Mouse (Mus musculus) lung, adult 2 months (tissue): Measurements from ENCODE around the gene Hoxa4. TPM values are rescaled to one million over a fixed set of nuclear protein-coding genes. Genes with fewer than 3 reads are reported as not detected.

Experiments used
- DNase-seq: peaks from one replicate; pipeline ENCODE4 v3.0.0; 2022
- H3K4me1 ChIP-seq: fragments of 200-500 bp; 2 replicates; pipeline ENCODE4 v1.6.1; 2011; ENCODE audit warnings: low read length; ENCODE audit not compliant: control insufficient read depth, insufficient read depth
- H3K4me3 ChIP-seq: fragments of 200-500 bp; replicated peaks from 2 replicates; pipeline ENCODE3; 2011; ENCODE audit warnings: low read depth, mild to moderate bottlenecking, control low read depth, low read length; ENCODE audit errors: extremely low read depth
- CTCF ChIP-seq: fragments of 200-500 bp; IDR thresholded peaks from 2 replicates; pipeline ENCODE4 v1.5.1; 2011; ENCODE audit warnings: mild to moderate bottlenecking, low read length, control low read depth; ENCODE audit not compliant: insufficient read depth
- POLR2A ChIP-seq: fragments of 200-500 bp; IDR thresholded peaks from 2 replicates; pipeline ENCODE4 v1.6.1; 2011; ENCODE audit warnings: low read depth, mild to moderate bottlenecking, control low read depth, low read length, borderline replicate concordance; ENCODE audit errors: extremely low read depth
- WGBS: fragments of 180-500 bp; shearing (Covaris S2); methylation state at CpG from one replicate; pipeline ENCODE4 v1.1.7; 2018; 5-methylcytosine and 5-hydroxymethylcytosine counted together
- polyA plus RNA-seq: library from polyadenylated mRNA; depleted of rRNA; stranded (reverse); fragments of >200 nt; gene quantifications from 2 replicates; pipeline ENCODE4 v1.2.3, GENCODE M21; 2012

The Hoxa4 gene
- polyA plus RNA-seq, 1 experiment, result 8.4 TPM

GRCm38 (mm10) chr6:52208868-52209684 is 17.5 kb upstream of the Hoxa4 start:
- no peak for TF ChIP-seq CTCF
- TF ChIP-seq POLR2A, result no peak
- WGBS, result 31% methylated on average over 18 of the region's 18 CpGs
- H3K4me1 ChIP-seq, result peaks cover 15% of the 10 kb centered on the region
- peak overlapping the region; percentile 48 for H3K4me3 ChIP-seq
- DNase-seq, result no peak

DNA sequence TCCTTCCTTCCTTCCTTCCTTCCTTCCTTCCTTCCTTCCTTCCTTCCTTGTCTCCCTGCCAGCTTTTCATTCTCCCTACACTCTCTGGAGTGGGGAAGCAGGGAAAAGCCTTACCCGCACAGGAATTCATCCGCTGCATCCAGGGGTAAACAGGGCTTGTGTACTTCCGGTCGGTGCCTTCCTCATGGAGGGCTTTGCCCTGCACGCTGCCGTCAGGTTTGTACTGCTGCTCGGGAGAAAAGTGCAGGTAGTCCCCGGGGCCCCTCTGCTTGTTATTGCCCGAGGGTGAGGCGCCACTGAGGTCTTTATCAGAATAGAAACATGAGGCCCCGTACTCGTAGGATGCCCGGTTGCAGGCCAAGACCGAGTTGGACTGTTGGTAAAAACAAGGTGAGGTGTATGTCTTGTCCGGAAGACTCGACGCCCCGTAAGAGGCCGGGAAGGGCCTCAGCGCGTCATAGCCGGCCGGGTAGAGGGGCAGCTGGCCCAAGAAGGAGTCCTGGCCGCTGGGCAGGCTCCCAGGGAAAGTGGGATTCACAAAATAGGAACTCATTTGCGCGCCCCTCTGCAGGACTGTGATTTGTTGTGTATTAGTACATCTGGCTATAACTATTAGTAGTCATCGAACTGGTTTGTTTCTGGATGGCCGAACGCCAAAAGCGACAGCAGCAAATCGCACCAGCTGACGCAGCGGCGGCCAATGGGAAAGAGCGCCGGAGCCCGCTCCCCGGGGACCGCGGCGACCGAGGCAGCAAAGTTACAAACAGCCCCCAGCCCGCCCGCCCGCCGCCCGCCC is 16.7 kb upstream of the Hoxa4 start, which contains the start of gene Hoxa6:
Gene Hoxa6, minus strand, starts transcription at position 651 of the 796 bp plus-strand sequence.
- Histone ChIP-seq H3K4me1 (peaks cover 12% of the 10 kb centered on the region), H3K4me3 (peak within 1 kb of the TSS; percentile 50)
- TF ChIP-seq CTCF (no peak), POLR2A (no peak)
- 13% methylated on average over 47 of the region's 47 CpGs for WGBS
- no peak for DNase-seq

- no peak overlapping the region for H3K4me3 ChIP-seq
- DNase-seq, result no peak
- H3K4me1 ChIP-seq, result peaks cover 8% of the 10 kb centered on the region
- TF ChIP-seq CTCF (no peak), POLR2A (no peak)
These were observed 16.1 kb upstream of the Hoxa4 start for GRCm38 (mm10) chr6:52207684-52207976.

- WGBS, result 53% methylated on average over 4 of the region's 4 CpGs
- no peak for TF ChIP-seq POLR2A
- no peak for TF ChIP-seq CTCF
- Histone ChIP-seq H3K4me3 (no peak overlapping the region), H3K4me1 (peaks cover 6% of the 10 kb centered on the region; the same call in 1 of the 2 replicates)
- no peak for DNase-seq
These were observed 15.5 kb upstream of the Hoxa4 start for GRCm38 (mm10) chr6:52206882-52207683.

- DNase-seq, result no peak
- Histone ChIP-seq H3K4me1 (peaks cover 3% of the 10 kb centered on the region; the same call in 1 of the 2 replicates), H3K4me3 (no peak overlapping the region)
- WGBS, result 54% methylated on average over 55 of the region's 55 CpGs
- TF ChIP-seq CTCF, result no peak
- no peak for TF ChIP-seq POLR2A
These were observed 14.4 kb upstream of the Hoxa4 start for GRCm38 (mm10) chr6:52205638-52206621.

DNA sequence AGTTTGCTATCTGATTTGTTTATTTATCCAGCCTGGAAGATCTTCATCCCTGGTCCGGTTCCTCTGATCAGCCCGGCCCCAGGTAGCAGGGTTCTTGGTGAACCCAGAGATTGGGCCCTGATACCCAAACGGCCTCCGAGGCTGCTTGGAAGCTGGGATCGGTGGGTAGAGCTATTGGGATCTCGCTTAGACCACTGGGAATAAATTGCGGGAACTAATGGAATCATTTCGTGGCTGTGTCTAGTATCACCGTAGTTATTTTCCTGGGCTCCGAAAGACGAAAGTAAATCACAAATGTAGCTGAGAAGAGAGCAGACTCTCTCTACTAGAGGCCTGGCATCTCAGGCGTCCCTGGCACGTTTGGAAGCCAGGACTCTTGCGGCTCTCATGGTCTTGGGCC is 13.7 kb upstream of the Hoxa4 start:
- TF ChIP-seq CTCF, result no peak
- no peak for TF ChIP-seq POLR2A
- H3K4me1 ChIP-seq, result peaks cover 3% of the 10 kb centered on the region; the same call in 1 of the 2 replicates
- DNase-seq, result no peak
- WGBS, result 47% methylated on average over 14 of the region's 14 CpGs
- no peak overlapping the region for H3K4me3 ChIP-seq

DNA sequence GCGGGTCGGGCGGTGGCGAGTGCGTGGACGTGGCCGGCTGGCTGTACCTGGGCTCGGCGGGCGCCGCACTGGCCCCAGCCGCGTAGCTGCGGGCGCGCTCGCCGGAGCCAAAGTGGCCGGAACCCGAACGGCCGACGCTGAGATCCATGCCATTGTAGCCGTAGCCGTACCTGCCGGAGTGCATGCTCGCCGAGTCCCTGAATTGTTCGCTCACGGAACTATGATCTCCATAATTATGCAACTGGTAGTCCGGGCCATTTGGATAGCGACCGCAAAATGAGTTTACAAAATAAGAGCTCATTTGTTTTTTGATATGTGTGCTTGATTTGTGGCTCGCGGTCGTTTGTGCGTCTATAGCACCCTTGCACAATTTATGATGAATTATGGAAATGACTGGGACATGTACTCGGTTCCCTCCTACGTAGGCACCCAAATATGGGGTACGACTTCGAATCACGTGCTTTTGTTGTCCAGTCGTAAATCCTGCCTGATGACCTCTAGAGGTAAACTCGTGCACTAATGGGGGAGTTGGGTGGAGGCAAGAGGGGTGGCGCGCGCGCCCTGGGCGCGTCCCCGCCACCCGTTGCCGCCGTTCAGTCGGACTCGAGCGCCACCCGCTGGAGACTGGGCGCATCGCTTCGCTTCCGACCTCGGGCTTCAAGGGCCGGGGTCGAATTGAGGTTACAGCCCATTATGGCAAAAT is 12.6 kb upstream of the Hoxa4 start, which contains the start of gene Hoxa5:
Gene Hoxa5, minus strand, starts transcription at position 538 of the 703 bp plus-strand sequence.
- Histone ChIP-seq H3K4me3 (peak within 1 kb of the TSS; percentile 94), H3K4me1 (peaks cover 3% of the 10 kb centered on the region; the same call in 1 of the 2 replicates)
- 11% methylated on average over 65 of the region's 65 CpGs for WGBS
- peak; percentile 75 for DNase-seq
- TF ChIP-seq CTCF (peak; percentile 66), POLR2A (0 out of 2 replicates have a peak, but pooled peaks have one; percentile 40)

- 12% methylated on average over 46 of the region's 46 CpGs for WGBS
These were observed 12.0 kb upstream of the Hoxa4 start for GRCm38 (mm10) chr6:52203371-52204049.

More at GRCm38 (mm10) chr6:52203371-52204049, 12.0 kb upstream of the Hoxa4 start:
- no peaks in the 10 kb centered on the region for H3K4me1 ChIP-seq
- peak overlapping the region; percentile 94 for H3K4me3 ChIP-seq
- TF ChIP-seq CTCF (no peak), POLR2A (peak; percentile 4; the same call in 1 of the 2 replicates)
- DNase-seq, result no peak
